Mouse (Mus musculus) macrophage (primary cell): ENCODE data around the gene Phospho1. TPM values are rescaled to one million over a fixed set of nuclear protein-coding genes. Genes with fewer than 3 reads are reported as not detected.

ENCODE experiments used
- H3K27ac ChIP-seq: fragments of 350-480 bp; formaldehyde crosslinking; 2 replicates; pipeline ENCODE4 v1.9.0; 2021
- H3K36me3 ChIP-seq: fragments of 350-480 bp; formaldehyde crosslinking; 2 replicates; pipeline ENCODE4 v1.9.0; 2021; ENCODE audit errors: inconsistent target
- H3K4me3 ChIP-seq: fragments of 350-480 bp; formaldehyde crosslinking; 2 replicates; pipeline ENCODE4 v1.9.0; 2021; ENCODE audit errors: inconsistent target
- H3K79me2 ChIP-seq: fragments of 350-480 bp; formaldehyde crosslinking; 2 replicates; pipeline ENCODE4 v1.9.0; 2021; ENCODE audit errors: inconsistent target
- WGBS: methylation state at CpG from one replicate; pipeline ENCODE4 v1.1.7; 2026; ENCODE audit warnings: inconsistent platforms; ENCODE audit not compliant: missing documents; 5-methylcytosine and 5-hydroxymethylcytosine counted together
- polyA plus RNA-seq: library from polyadenylated mRNA; stranded (reverse); fragments of 250-400 nt; gene quantifications from 3 replicates; pipeline ENCODE4 v1.2.4, GENCODE M21; 2018; ENCODE audit warnings: inconsistent platforms

The Phospho1 gene
- polyA plus RNA-seq, 1 experiment from 2014 or later = 10.9 TPM

GRCm38 (mm10) chr11:95834143-95834667 lies 9.9 kb downstream of the Phospho1 start:
- H3K36me3 ChIP-seq = peaks cover 34% of the 10 kb centered on the region
- peaks cover 29% of the 10 kb centered on the region; the same call in 1 of the 2 replicates for H3K79me2 ChIP-seq
- WGBS = 6% methylated on average over 22 of the region's 22 CpGs
- H3K27ac ChIP-seq = peak overlapping the region; percentile 72
- H3K4me3 ChIP-seq = no peak overlapping the region

GRCm38 (mm10) chr11:95834742-95835710 lies 10.7 kb downstream of the Phospho1 start:
- H3K36me3 ChIP-seq = peaks cover 34% of the 10 kb centered on the region
- WGBS = 2% methylated on average over 15 of the region's 15 CpGs
- no peak overlapping the region for H3K4me3 ChIP-seq
- peaks cover 37% of the 10 kb centered on the region; the same call in 1 of the 2 replicates for H3K79me2 ChIP-seq
- peak overlapping the region; percentile 72 for H3K27ac ChIP-seq

GRCm38 (mm10) chr11:95835832-95836231 lies 11.5 kb downstream of the Phospho1 start:
- peaks cover 45% of the 10 kb centered on the region; the same call in 1 of the 2 replicates for H3K79me2 ChIP-seq
- peak overlapping the region; percentile 72 for H3K27ac ChIP-seq
- WGBS = 59% methylated on average over 6 of the region's 6 CpGs
- H3K36me3 ChIP-seq = peaks cover 34% of the 10 kb centered on the region
- H3K4me3 ChIP-seq = no peak overlapping the region

GRCm38 (mm10) chr11:95836433-95836832 lies 12.1 kb downstream of the Phospho1 start:
- H3K27ac ChIP-seq = no peak overlapping the region
- H3K4me3 ChIP-seq = no peak overlapping the region
- peaks cover 34% of the 10 kb centered on the region for H3K36me3 ChIP-seq
- 94% methylated on average over 6 of the region's 6 CpGs for WGBS
- H3K79me2 ChIP-seq = peaks cover 51% of the 10 kb centered on the region; the same call in 1 of the 2 replicates

- H3K36me3 ChIP-seq = peaks cover 34% of the 10 kb centered on the region
- 94% methylated on average over 10 of the region's 10 CpGs for WGBS
- H3K4me3 ChIP-seq = no peak within 1 kb of the TSS
- peaks cover 57% of the 10 kb centered on the region; the same call in 1 of the 2 replicates for H3K79me2 ChIP-seq
- H3K27ac ChIP-seq = no peak within 1 kb of the TSS
Measured at GRCm38 (mm10) chr11:95837059-95837458, 12.8 kb downstream of the Phospho1 start, which contains the start of gene Gngt2. Gngt2 (plus strand) TSS chr11:95837216.

- H3K4me3 ChIP-seq = no peak overlapping the region
- peaks cover 20% of the 10 kb centered on the region for H3K36me3 ChIP-seq
- 29% methylated on average over 4 of the region's 4 CpGs for WGBS
- no peak overlapping the region for H3K27ac ChIP-seq
- H3K79me2 ChIP-seq = peaks cover 59% of the 10 kb centered on the region; the same call in 1 of the 2 replicates
Measured at GRCm38 (mm10) chr11:95838598-95838997, 14.3 kb downstream of the Phospho1 start.

- 87% methylated on average over 8 of the region's 8 CpGs for WGBS
- Histone ChIP-seq H3K36me3 (peaks cover 17% of the 10 kb centered on the region), H3K79me2 (peaks cover 66% of the 10 kb centered on the region; the same call in 1 of the 2 replicates), H3K4me3 (no peak overlapping the region), H3K27ac (no peak overlapping the region)
Measured at GRCm38 (mm10) chr11:95838999-95839868, 14.9 kb downstream of the Phospho1 start.

GRCm38 (mm10) chr11:95840694-95841497 lies 16.6 kb downstream of the Phospho1 start:
- H3K4me3 ChIP-seq = peak overlapping the region; percentile 40
- peaks cover 22% of the 10 kb centered on the region for H3K36me3 ChIP-seq
- H3K27ac ChIP-seq = peak overlapping the region; percentile 77
- H3K79me2 ChIP-seq = peaks cover 72% of the 10 kb centered on the region; the same call in 1 of the 2 replicates
- 55% methylated on average over 5 of the region's 5 CpGs for WGBS

- Histone ChIP-seq H3K79me2 (peaks cover 70% of the 10 kb centered on the region; the same call in 1 of the 2 replicates), H3K4me3 (peak overlapping the region; percentile 40), H3K27ac (peak overlapping the region; percentile 77), H3K36me3 (peaks cover 17% of the 10 kb centered on the region)
- 17% methylated on average over 9 of the region's 10 CpGs for WGBS
Measured at GRCm38 (mm10) chr11:95841498-95841830, 17.2 kb downstream of the Phospho1 start.

GRCm38 (mm10) chr11:95842074-95842681 lies 17.9 kb downstream of the Phospho1 start, which contains the start of gene Abi3:
Abi3 (minus strand) TSS chr11:95842476.
- 10% methylated on average over 11 of the region's 11 CpGs for WGBS
- H3K27ac ChIP-seq = peak within 1 kb of the TSS; percentile 77

GRCm38 (mm10) chr11:95842953-95843352 lies 18.7 kb downstream of the Phospho1 start:
- peak overlapping the region; percentile 21; the same call in 1 of the 2 replicates for H3K4me3 ChIP-seq

More at GRCm38 (mm10) chr11:95842074-95842681, 17.9 kb downstream of the Phospho1 start, which contains the start of gene Abi3:
- peaks cover 63% of the 10 kb centered on the region; the same call in 1 of the 2 replicates for H3K79me2 ChIP-seq
- peaks cover 10% of the 10 kb centered on the region for H3K36me3 ChIP-seq
- H3K4me3 ChIP-seq = peak within 1 kb of the TSS; percentile 40

GRCm38 (mm10) chr11:95843421-95843950 lies 19.2 kb downstream of the Phospho1 start:
- peak overlapping the region; percentile 77 for H3K27ac ChIP-seq
- peak overlapping the region; percentile 21; the same call in 1 of the 2 replicates for H3K4me3 ChIP-seq
- H3K79me2 ChIP-seq = peaks cover 50% of the 10 kb centered on the region; the same call in 1 of the 2 replicates

More at GRCm38 (mm10) chr11:95842953-95843352, 18.7 kb downstream of the Phospho1 start:
- WGBS = 39% methylated on average over 5 of the region's 5 CpGs
- Histone ChIP-seq H3K36me3 (peaks cover 6% of the 10 kb centered on the region; the same call in 1 of the 2 replicates), H3K79me2 (peaks cover 55% of the 10 kb centered on the region; the same call in 1 of the 2 replicates), H3K27ac (peak overlapping the region; percentile 77)

More at GRCm38 (mm10) chr11:95843421-95843950, 19.2 kb downstream of the Phospho1 start:
- peaks cover 6% of the 10 kb centered on the region; the same call in 1 of the 2 replicates for H3K36me3 ChIP-seq
- 63% methylated on average over 6 of the region's 6 CpGs for WGBS
